Mouse (Mus musculus) adrenal gland, adult 8-10 months (tissue): ENCODE measurements at regions not wholly inside any gene's neighbourhood (a gene's known extent, or its start where the extent isn't known, plus 50 kb on each side); places are given as distances from the start of the nearest gene placed in this dataset.

Experiments used
- DNase-seq: peaks from one replicate; pipeline ENCODE4 v3.0.0; 2022

- no peak for DNase-seq
These were observed 149.4 kb downstream of the Nr2f2 start for GRCm38 (mm10) chr7:70217137-70217536.

- no peak for DNase-seq
These were observed 152.5 kb downstream of the Nr2f2 start for GRCm38 (mm10) chr7:70213970-70214520.

- DNase-seq, result no peak
These were observed 160.6 kb downstream of the Nr2f2 start for GRCm38 (mm10) chr7:70205900-70206299.

- no peak for DNase-seq
These were observed 166.3 kb downstream of the Nr2f2 start for GRCm38 (mm10) chr7:70200188-70200587.

- no peak for DNase-seq
These were observed 187.6 kb downstream of the Nr2f2 start for GRCm38 (mm10) chr7:70178956-70179355.

GRCm38 (mm10) chr7:70178006-70178405, 188.5 kb downstream of the Nr2f2 start:
- no peak for DNase-seq

GRCm38 (mm10) chr7:70176686-70177259, 189.8 kb downstream of the Nr2f2 start:
- no peak for DNase-seq

GRCm38 (mm10) chr7:70176086-70176485, 190.4 kb downstream of the Nr2f2 start:
- no peak for DNase-seq

- DNase-seq, result no peak
These were observed 194.1 kb downstream of the Nr2f2 start for GRCm38 (mm10) chr7:70172431-70172830.

GRCm38 (mm10) chr7:70171456-70171855, 195.1 kb downstream of the Nr2f2 start:
- DNase-seq, result no peak

GRCm38 (mm10) chr7:70168080-70168479, 198.5 kb downstream of the Nr2f2 start:
- DNase-seq, result no peak

- no peak for DNase-seq
These were observed 200.5 kb downstream of the Nr2f2 start for GRCm38 (mm10) chr7:70166081-70166480.

GRCm38 (mm10) chr7:70165501-70165900, 201.0 kb downstream of the Nr2f2 start:
- no peak for DNase-seq

- no peak for DNase-seq
These were observed 201.8 kb downstream of the Nr2f2 start for GRCm38 (mm10) chr7:70164691-70165193.

GRCm38 (mm10) chr7:70158531-70158930, 208.0 kb downstream of the Nr2f2 start:
- no peak for DNase-seq

GRCm38 (mm10) chr7:70144726-70145271, 221.7 kb downstream of the Nr2f2 start:
- DNase-seq, result no peak

- DNase-seq, result no peak
These were observed 229.7 kb downstream of the Nr2f2 start for GRCm38 (mm10) chr7:70136837-70137236.

GRCm38 (mm10) chr7:70135416-70135815, 231.1 kb downstream of the Nr2f2 start:
- no peak for DNase-seq

- DNase-seq, result no peak
These were observed 236.6 kb downstream of the Nr2f2 start for GRCm38 (mm10) chr7:70129963-70130362.

GRCm38 (mm10) chr7:70122818-70123217, 243.7 kb downstream of the Nr2f2 start:
- no peak for DNase-seq

GRCm38 (mm10) chr7:70119517-70119916, 247.0 kb downstream of the Nr2f2 start:
- DNase-seq, result no peak

- DNase-seq, result no peak
These were observed 247.6 kb downstream of the Nr2f2 start for GRCm38 (mm10) chr7:70118971-70119370.

- no peak for DNase-seq
These were observed 248.3 kb downstream of the Nr2f2 start for GRCm38 (mm10) chr7:70117930-70118922.
